Mouse (Mus musculus) brain, embryonic 14.5 days (tissue): Measurements from ENCODE around the gene Emid1. TPM values are rescaled to one million over a fixed set of nuclear protein-coding genes. Genes with fewer than 3 reads are reported as not detected.

Experiments used
- DNase-seq: peaks from one replicate; pipeline ENCODE4 v3.0.0-alpha.2; 2011; ENCODE audit warnings: low read depth
- CTCF ChIP-seq: fragments of 200-500 bp; IDR thresholded peaks from 2 replicates; pipeline ENCODE4 v1.5.1; 2012; ENCODE audit warnings: inconsistent platforms, mild to moderate bottlenecking, moderate library complexity, borderline replicate concordance; ENCODE audit not compliant: insufficient read depth, insufficient read length; ENCODE audit errors: extremely low read depth
- POLR2A ChIP-seq: fragments of 200-500 bp; IDR thresholded peaks from 2 replicates; pipeline ENCODE4 v1.6.1; 2012; ENCODE audit warnings: mild to moderate bottlenecking, inconsistent platforms, borderline replicate concordance; ENCODE audit not compliant: poor library complexity, insufficient read depth, insufficient read length, severe bottlenecking; ENCODE audit errors: extremely low read depth
- polyA plus RNA-seq: library from polyadenylated mRNA; depleted of rRNA; stranded (reverse); fragments of >200 nt; gene quantifications from 2 replicates; pipeline ENCODE4 v1.2.3, GENCODE M21; 2012

Gene Emid1
- polyA plus RNA-seq, 1 experiment, result 10.3 TPM

DNA sequence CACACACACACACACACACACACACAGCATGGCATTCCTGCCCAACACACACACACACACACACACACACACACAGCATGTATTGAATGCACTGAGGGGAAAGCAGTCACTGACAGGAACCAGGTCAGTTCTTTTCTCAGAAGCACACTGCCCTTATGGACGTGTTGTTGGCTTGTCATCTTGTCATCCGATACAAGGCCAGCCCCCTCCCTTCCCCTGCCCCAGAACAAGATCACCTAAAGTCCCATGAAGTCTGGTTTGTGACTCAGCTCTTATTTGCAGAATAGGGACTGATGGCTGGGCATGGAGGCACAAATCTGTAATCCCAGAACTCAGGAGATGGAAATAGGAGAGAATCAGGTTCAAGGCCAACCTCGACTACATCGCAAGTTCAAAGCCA lies 30.8 kb upstream of the Emid1 start:
- TF ChIP-seq POLR2A (no peak), CTCF (no peak)
- no peak for DNase-seq

DNA sequence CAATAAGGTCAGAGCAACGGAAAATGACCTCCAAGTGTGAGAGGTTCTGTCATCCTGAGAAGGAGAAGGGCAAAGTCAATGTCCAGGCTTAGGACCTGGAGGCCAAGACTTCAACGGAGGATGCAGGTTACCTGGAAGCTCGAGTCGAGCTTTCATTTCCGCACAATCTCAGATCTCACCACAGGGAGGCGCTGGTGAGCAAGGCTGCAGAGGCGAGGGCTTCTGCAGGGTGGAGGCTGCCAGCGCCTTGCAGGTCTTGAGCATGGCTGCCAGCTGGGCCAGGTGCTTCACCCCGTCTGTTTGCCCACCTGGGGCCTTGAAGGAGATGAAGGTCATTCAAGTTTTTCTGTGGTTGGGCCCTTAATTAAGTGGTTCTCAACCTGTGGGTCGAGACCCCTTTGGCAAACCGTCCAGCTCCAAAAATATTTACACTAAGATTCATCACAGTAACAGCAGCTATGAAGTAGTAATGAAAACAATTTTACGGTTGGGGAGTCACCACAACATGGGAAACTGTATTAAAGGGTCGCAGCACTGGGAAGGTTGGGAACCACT lies 29.9 kb upstream of the Emid1 start:
- TF ChIP-seq CTCF, result peak; percentile 95
- TF ChIP-seq POLR2A, result no peak
- peak; percentile 76 for DNase-seq

GRCm38 (mm10) chr11:5179391-5179790 lies 27.3 kb upstream of the Emid1 start:
- no peak for DNase-seq
- TF ChIP-seq CTCF (no peak), POLR2A (no peak)

DNA sequence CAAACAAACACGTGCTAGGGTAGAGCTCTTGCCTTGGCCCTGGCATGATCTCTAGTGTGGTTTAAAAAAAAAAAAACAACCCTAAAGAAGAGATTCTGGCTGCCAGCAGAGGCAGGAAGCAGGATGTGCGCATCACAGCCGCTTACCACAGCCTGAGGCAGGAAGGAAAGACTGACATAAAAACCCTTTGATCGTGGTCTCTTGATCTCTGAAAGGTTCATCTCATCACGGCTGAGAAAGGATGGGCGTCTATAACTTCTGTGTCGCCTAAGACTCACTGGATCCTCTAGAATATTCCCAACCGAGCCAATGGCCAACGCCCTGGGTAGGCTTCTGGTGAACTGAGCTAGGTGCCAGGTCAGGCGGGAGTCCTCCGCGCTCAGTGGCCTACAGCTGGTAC lies 25.1 kb upstream of the Emid1 start:
- DNase-seq, result no peak
- no peak for TF ChIP-seq CTCF
- TF ChIP-seq POLR2A, result no peak

GRCm38 (mm10) chr11:5176685-5177084 lies 24.6 kb upstream of the Emid1 start:
- DNase-seq, result no peak
- TF ChIP-seq POLR2A (no peak), CTCF (no peak)

DNA sequence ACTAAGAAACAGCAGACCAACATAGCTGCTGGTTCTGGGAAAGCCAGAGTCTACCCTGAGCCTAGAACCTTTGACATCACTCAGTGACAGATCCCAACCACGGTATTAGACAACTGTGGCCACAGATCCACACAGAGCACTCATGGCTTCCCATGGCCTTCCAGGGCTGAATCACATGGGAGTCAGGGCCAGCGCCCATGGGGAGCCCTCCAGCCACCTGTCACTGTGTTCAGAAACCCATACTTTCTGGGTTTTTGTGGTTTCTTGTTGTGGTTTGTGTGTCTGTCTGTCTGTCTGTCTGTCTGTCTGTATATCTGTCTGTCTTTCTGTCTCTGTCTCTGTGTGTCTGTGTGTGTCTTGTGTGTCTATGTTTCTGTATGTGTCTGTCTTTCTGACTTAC lies 23.8 kb upstream of the Emid1 start:
- no peak for TF ChIP-seq POLR2A
- no peak for TF ChIP-seq CTCF
- DNase-seq, result no peak

GRCm38 (mm10) chr11:5175141-5175540 lies 23.1 kb upstream of the Emid1 start:
- TF ChIP-seq POLR2A (no peak), CTCF (no peak)

DNA sequence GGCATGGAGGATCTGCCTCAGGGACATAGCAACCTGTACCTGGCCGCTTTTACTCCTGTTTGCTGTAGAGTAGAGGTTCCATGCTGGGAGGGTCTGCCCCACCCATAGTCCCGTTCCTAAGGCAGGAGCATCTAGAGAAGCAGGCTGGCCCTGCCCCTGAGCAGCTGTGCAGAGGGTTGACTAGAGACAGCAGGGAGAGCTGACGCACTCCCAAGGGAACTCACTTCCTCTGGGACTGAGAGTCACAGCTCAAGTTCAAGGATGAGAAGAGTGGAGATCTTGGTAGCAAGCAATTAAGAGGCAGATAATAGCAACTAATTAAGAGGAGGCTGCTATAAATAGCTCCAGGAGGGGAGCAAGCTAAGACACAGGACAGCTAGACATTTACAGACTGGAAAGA lies 20.8 kb upstream of the Emid1 start:
- no peak for DNase-seq
- TF ChIP-seq CTCF (no peak), POLR2A (no peak)

More at GRCm38 (mm10) chr11:5175141-5175540, 23.1 kb upstream of the Emid1 start:
- no peak for DNase-seq

- no peak for TF ChIP-seq CTCF
- no peak for TF ChIP-seq POLR2A
- DNase-seq, result peak; percentile 90
Observed at GRCm38 (mm10) chr11:5167311-5167710, 15.3 kb upstream of the Emid1 start.

- peak; percentile 92 for DNase-seq
- TF ChIP-seq POLR2A (no peak), CTCF (no peak)
Observed at GRCm38 (mm10) chr11:5165471-5165916, 13.4 kb upstream of the Emid1 start.

DNA sequence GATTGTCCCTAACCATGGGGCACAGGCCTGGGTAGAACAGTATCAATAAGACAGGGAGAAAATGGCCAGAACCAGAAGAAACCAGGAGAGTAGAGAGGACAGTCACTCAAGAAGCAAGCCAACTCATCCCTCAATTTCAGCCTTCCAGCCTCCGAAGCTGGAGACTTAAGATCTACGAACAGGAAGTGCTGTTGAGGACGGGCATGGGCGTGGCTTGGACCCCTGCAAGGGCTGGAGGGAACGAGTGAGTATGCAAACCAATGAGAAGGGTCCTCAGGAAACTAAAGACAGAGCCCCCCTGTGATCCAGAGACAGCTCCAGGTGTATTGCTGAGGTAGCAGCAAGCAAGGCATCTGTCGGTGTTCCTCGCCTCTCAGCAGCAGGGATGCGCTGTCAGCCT lies 12.3 kb upstream of the Emid1 start:
- TF ChIP-seq POLR2A, result no peak
- no peak for TF ChIP-seq CTCF
- DNase-seq, result no peak

GRCm38 (mm10) chr11:5163421-5163820 lies 11.4 kb upstream of the Emid1 start:
- no peak for DNase-seq
- TF ChIP-seq CTCF, result no peak
- no peak for TF ChIP-seq POLR2A

- no peak for DNase-seq
- TF ChIP-seq POLR2A (no peak), CTCF (peak; percentile 55; the same call in 1 of the 2 replicates)
Observed at GRCm38 (mm10) chr11:5160722-5161485, 8.8 kb upstream of the Emid1 start.

- TF ChIP-seq POLR2A (no peak), CTCF (no peak)
- no peak for DNase-seq
Observed at GRCm38 (mm10) chr11:5158056-5158455, 6.0 kb upstream of the Emid1 start.
